Mouse (Mus musculus): ENCODE measurements around the gene Prps1. TPM values are rescaled to one million over a fixed set of nuclear protein-coding genes. Genes with fewer than 3 reads are reported as not detected.

Gene Prps1
- polyA plus RNA-seq (2015; fragmentation: Nextera tagmentation; extraction: Ambion mirVana): 50.9 and 58.8 TPM in 2 replicates

- peak within 1 kb of the TSS; percentile 74 for H3K4me2 ChIP-seq
- no peaks in the 10 kb centered on the region for H3K9me3 ChIP-seq (replicated peaks)
- H3K4me3 ChIP-seq (replicated peaks): peak within 1 kb of the TSS; percentile 70
- H3K27me3 ChIP-seq: no peaks in the 10 kb centered on the region; the same call in 1 of the 2 replicates
- peaks cover 12% of the 10 kb centered on the region for H3K4me1 ChIP-seq (replicated peaks)
- DNase-seq (peak; percentile 81), ATAC-seq (ENCODE audit: low read depth) (peak; percentile 92)
- H3K9ac ChIP-seq: peak within 1 kb of the TSS; percentile 73
- no peak within 1 kb of the TSS for H3K27ac ChIP-seq
- H3K36me3 ChIP-seq: no peaks in the 10 kb centered on the region
- WGBS (ENCODE audit: insufficient replicate concordance): 18% methylated on average over 26 of the region's 26 CpGs
Observed at GRCm38 (mm10) chrX:140456279-140456731, at the start of gene Prps1. TSS of gene Prps1 (plus strand) at chrX:140456613.

DNA sequence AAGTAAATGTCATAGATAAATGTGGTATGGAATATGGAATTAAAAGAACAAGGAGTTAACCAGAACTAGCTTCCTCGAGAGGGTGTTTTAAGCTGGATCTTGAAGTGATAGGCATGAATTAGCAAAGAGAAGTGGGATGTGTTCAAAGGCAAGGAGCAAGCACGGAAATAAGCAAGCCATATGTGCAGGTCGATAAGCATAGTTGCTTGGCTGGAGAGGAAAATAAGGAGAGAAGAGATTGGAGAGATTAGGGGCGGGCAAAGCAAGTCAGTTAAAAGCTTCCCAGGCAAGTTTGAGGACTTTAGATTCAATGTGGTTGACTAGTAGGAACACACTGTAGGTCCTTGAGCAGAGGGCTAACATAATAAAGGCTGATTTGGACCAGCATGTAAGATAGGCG is 48.8 kb upstream of the Prps1 start:
- 41% methylated on average over 5 of the region's 5 CpGs for WGBS (ENCODE audit: insufficient replicate concordance)
- ATAC-seq (ENCODE audit: low read depth) (peak; percentile 45; the same call in 1 of the 2 replicates), DNase-seq (peak; percentile 1)
- H3K9ac ChIP-seq: no peak overlapping the region
- no peak overlapping the region for H3K4me2 ChIP-seq
- H3K36me3 ChIP-seq: no peaks in the 10 kb centered on the region
- no peaks in the 10 kb centered on the region for H3K9me3 ChIP-seq (replicated peaks)
- H3K27me3 ChIP-seq: no peaks in the 10 kb centered on the region
- peaks cover 10% of the 10 kb centered on the region for H3K4me1 ChIP-seq (replicated peaks)
- H3K27ac ChIP-seq: no peak overlapping the region
- no peak overlapping the region for H3K4me3 ChIP-seq (replicated peaks)

DNA sequence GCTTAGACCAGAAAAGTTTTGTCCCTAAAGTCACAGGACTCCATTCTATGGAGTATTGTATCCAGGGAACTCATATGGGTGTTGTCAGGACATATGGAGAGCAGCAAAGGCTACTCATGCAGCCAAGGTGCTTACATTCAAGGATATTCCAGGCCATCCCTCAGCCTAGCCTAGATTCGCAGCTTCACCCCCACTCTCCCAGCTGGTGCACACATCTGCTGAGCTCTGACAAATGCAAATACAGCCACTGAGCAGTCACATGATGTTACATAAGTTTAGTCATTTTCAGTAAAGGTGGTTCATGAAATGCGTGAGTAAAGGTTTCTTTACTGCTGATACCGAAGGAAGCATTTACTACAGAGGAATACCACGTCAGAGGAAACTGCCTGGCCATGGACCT is 37.9 kb upstream of the Prps1 start:
- Histone ChIP-seq H3K9me3 (replicated peaks) (no peaks in the 10 kb centered on the region), H3K36me3 (no peaks in the 10 kb centered on the region), H3K4me1 (replicated peaks) (no peaks in the 10 kb centered on the region), H3K27me3 (no peaks in the 10 kb centered on the region; the same call in 1 of the 2 replicates), H3K27ac (no peak overlapping the region), H3K4me2 (no peak overlapping the region), H3K9ac (no peak overlapping the region), H3K4me3 (replicated peaks) (no peak overlapping the region)
- no peak for DNase-seq
- 70% methylated on average over 4 of the region's 4 CpGs for WGBS (ENCODE audit: insufficient replicate concordance)
- no peak for ATAC-seq (ENCODE audit: low read depth)

DNA sequence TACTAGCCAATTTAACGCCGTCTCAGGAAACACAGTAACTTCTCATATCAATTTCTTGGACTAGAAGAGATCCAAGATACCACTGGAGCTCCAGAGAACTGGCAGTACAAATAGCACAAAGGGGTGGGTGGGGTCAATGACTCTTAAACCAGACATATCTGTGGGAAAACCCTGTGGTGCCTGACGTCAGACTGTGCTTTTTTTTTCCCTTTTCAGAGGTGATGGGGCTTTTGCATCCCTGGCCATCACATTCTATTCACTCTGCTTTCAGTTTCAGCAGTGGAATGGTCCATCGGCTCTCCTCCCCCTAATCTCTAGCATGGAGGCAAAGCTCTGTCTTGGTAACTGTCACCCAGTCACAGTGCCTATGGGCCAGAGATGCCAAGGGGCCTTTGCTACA is 29.3 kb upstream of the Prps1 start:
- Histone ChIP-seq H3K4me2 (no peak overlapping the region), H3K36me3 (no peaks in the 10 kb centered on the region), H3K9ac (no peak overlapping the region), H3K9me3 (replicated peaks) (no peaks in the 10 kb centered on the region), H3K27me3 (no peaks in the 10 kb centered on the region), H3K27ac (no peak overlapping the region), H3K4me3 (replicated peaks) (no peak overlapping the region), H3K4me1 (replicated peaks) (no peaks in the 10 kb centered on the region)
- WGBS (ENCODE audit: insufficient replicate concordance): 54% methylated on average over 4 of the region's 4 CpGs
- ATAC-seq (ENCODE audit: low read depth) (no peak), DNase-seq (no peak)

GRCm38 (mm10) chrX:140428252-140428651 is 28.2 kb upstream of the Prps1 start:
- H3K9me3 ChIP-seq (replicated peaks): no peaks in the 10 kb centered on the region
- WGBS (ENCODE audit: insufficient replicate concordance): 56% methylated on average over 7 of the region's 8 CpGs
- no peaks in the 10 kb centered on the region for H3K4me1 ChIP-seq (replicated peaks)
- no peak overlapping the region for H3K4me2 ChIP-seq
- H3K27ac ChIP-seq: no peak overlapping the region
- H3K4me3 ChIP-seq (replicated peaks): no peak overlapping the region
- DNase-seq: no peak
- H3K9ac ChIP-seq: no peak overlapping the region
- no peak for ATAC-seq (ENCODE audit: low read depth)
- H3K27me3 ChIP-seq: no peaks in the 10 kb centered on the region
- no peaks in the 10 kb centered on the region for H3K36me3 ChIP-seq

DNA sequence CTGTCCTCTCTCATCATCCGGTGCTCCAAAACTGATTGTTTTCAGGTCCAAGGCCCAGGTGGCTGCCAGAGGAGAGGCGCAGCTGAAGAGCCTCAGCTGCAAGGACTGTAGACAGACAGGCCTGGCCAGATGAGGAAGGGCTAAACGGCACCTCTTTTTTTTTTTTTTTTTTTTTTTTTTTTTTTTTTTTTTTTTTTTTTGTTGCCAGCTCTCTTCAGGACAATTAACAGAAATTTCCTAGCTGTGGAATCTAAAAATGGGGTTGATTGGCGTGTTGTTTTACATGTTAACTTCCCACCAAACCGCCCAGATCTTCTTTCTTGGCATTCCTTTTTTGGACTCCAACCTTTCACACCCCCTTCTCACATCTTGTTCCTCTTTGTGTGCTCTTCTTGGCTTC is 26.4 kb upstream of the Prps1 start:
- Histone ChIP-seq H3K36me3 (no peaks in the 10 kb centered on the region), H3K9ac (no peak overlapping the region), H3K9me3 (replicated peaks) (no peaks in the 10 kb centered on the region), H3K27ac (no peak overlapping the region), H3K4me2 (no peak overlapping the region), H3K4me1 (replicated peaks) (no peaks in the 10 kb centered on the region), H3K4me3 (replicated peaks) (no peak overlapping the region), H3K27me3 (no peaks in the 10 kb centered on the region)
- ATAC-seq (ENCODE audit: low read depth) (no peak), DNase-seq (no peak)
- WGBS (ENCODE audit: insufficient replicate concordance): 59% methylated on average over 5 of the region's 5 CpGs

- DNase-seq: no peak
Observed at GRCm38 (mm10) chrX:140430506-140430905, 25.9 kb upstream of the Prps1 start.

GRCm38 (mm10) chrX:140431981-140432380 is 24.4 kb upstream of the Prps1 start:
- DNase-seq: no peak
- no peak for ATAC-seq (ENCODE audit: low read depth)
- no peak overlapping the region for H3K4me2 ChIP-seq
- no peaks in the 10 kb centered on the region for H3K27me3 ChIP-seq
- no peak overlapping the region for H3K9ac ChIP-seq
- 74% methylated on average over 15 of the region's 15 CpGs for WGBS (ENCODE audit: insufficient replicate concordance)
- H3K9me3 ChIP-seq (replicated peaks): no peaks in the 10 kb centered on the region
- H3K27ac ChIP-seq: no peak overlapping the region
- H3K4me1 ChIP-seq (replicated peaks): no peaks in the 10 kb centered on the region
- no peak overlapping the region for H3K4me3 ChIP-seq (replicated peaks)
- no peaks in the 10 kb centered on the region for H3K36me3 ChIP-seq

More at GRCm38 (mm10) chrX:140430506-140430905, 25.9 kb upstream of the Prps1 start:
- Histone ChIP-seq H3K27me3 (no peaks in the 10 kb centered on the region), H3K4me3 (replicated peaks) (no peak overlapping the region), H3K27ac (no peak overlapping the region), H3K4me2 (no peak overlapping the region), H3K36me3 (no peaks in the 10 kb centered on the region), H3K9ac (no peak overlapping the region), H3K9me3 (replicated peaks) (no peaks in the 10 kb centered on the region), H3K4me1 (replicated peaks) (no peaks in the 10 kb centered on the region)
- 73% methylated on average over 12 of the region's 12 CpGs for WGBS (ENCODE audit: insufficient replicate concordance)
- no peak for ATAC-seq (ENCODE audit: low read depth)

GRCm38 (mm10) chrX:140432786-140433185 is 23.6 kb upstream of the Prps1 start:
- ATAC-seq (ENCODE audit: low read depth): no peak
- no peaks in the 10 kb centered on the region for H3K9me3 ChIP-seq (replicated peaks)
- H3K27ac ChIP-seq: no peak overlapping the region
- no peak for DNase-seq
- no peak overlapping the region for H3K4me2 ChIP-seq
- no peak overlapping the region for H3K9ac ChIP-seq
- 81% methylated on average over 11 of the region's 11 CpGs for whole genome bisulfite sequencing (ENCODE audit: insufficient replicate concordance)
- no peaks in the 10 kb centered on the region for H3K27me3 ChIP-seq
- H3K4me1 ChIP-seq (replicated peaks): no peaks in the 10 kb centered on the region
- H3K4me3 ChIP-seq (replicated peaks): no peak overlapping the region
- H3K36me3 ChIP-seq: no peaks in the 10 kb centered on the region

DNA sequence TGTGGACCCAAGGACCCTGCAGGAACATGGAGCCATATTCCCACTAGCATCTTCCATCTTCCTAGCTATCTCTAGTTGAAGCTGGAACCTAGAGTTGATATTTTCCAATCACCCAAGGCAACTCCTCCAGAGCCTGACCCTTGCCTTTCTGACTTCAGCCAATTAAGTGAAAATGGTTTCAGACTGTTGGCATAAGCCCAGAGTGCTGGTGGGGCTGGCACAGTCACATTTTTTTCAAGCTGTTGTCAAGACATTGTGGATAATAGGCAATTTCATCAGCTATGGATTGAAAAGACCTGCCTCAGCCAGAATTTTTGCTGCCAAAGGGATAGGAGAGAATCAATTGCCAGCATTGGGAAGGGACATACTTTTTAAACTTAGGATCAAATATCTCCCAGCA is 18.5 kb upstream of the Prps1 start:
- Histone ChIP-seq H3K27ac (no peak overlapping the region), H3K27me3 (no peaks in the 10 kb centered on the region), H3K4me3 (replicated peaks) (no peak overlapping the region), H3K9ac (no peak overlapping the region), H3K4me1 (replicated peaks) (no peaks in the 10 kb centered on the region), H3K4me2 (no peak overlapping the region), H3K36me3 (no peaks in the 10 kb centered on the region), H3K9me3 (replicated peaks) (no peaks in the 10 kb centered on the region)
- DNase-seq (no peak), ATAC-seq (ENCODE audit: low read depth) (no peak)

DNA sequence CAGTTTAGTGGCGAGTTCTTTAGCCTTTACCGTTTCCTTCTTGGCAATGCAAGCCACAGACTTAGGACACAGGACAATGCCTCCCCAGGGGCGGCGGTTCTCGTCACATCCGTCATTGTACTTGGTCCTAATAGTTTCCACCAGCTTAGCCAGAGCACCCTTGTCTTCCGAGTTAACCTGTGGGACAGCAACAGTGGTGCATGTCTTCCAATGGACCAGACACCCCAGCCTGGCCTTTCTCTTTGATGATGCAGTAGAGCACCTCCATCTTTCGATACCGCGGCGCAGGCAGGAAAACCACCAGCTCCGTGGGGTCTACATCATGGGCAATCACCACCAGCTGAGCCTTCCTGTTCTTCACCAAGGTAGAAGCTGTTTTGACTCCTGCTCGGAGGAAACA is 10.9 kb upstream of the Prps1 start:
- no peaks in the 10 kb centered on the region for H3K36me3 ChIP-seq
- no peaks in the 10 kb centered on the region for H3K4me1 ChIP-seq (replicated peaks)
- ATAC-seq (ENCODE audit: low read depth) (no peak), DNase-seq (no peak)
- H3K9me3 ChIP-seq (replicated peaks): no peaks in the 10 kb centered on the region
- H3K4me3 ChIP-seq (replicated peaks): no peak overlapping the region
- no peak overlapping the region for H3K27ac ChIP-seq
- H3K4me2 ChIP-seq: no peak overlapping the region
- no peaks in the 10 kb centered on the region for H3K27me3 ChIP-seq
- no peak overlapping the region for H3K9ac ChIP-seq
- WGBS (ENCODE audit: insufficient replicate concordance): 68% methylated on average over 13 of the region's 13 CpGs

DNA sequence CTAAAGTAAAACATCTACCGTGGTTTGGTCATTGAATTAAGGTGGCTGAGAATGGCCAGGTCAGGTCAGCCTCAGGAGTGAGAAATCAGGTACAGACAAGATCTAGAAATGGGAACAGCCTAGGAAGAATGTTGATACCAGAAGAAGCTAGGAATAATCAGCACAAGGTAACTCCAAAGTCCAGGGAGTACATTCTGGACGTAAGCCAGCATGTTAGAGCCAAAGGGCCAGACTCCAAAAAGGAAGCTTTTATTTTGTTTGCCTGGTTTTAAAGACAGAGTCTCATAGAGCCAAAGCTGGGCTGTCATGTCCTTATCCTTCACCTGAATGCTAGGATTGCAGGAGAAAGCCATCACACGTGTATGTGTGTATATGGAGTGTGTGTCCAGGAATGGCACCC is 6.3 kb upstream of the Prps1 start:
- H3K27ac ChIP-seq: no peak overlapping the region
- no peak for ATAC-seq (ENCODE audit: low read depth)
- no peaks in the 10 kb centered on the region for H3K36me3 ChIP-seq
- no peak overlapping the region for H3K4me2 ChIP-seq
- no peaks in the 10 kb centered on the region for H3K4me1 ChIP-seq (replicated peaks)
- H3K9ac ChIP-seq: no peak overlapping the region
- H3K4me3 ChIP-seq (replicated peaks): no peak overlapping the region
- no peaks in the 10 kb centered on the region for H3K9me3 ChIP-seq (replicated peaks)
- WGBS (ENCODE audit: insufficient replicate concordance): 57% methylated on average over 3 of the region's 3 CpGs
- no peaks in the 10 kb centered on the region for H3K27me3 ChIP-seq
- no peak for DNase-seq
